Mouse (Mus musculus): ENCODE data around the gene Gli3. TPM values are rescaled to one million over a fixed set of nuclear protein-coding genes. Genes with fewer than 3 reads are reported as not detected.

The Gli3 gene
- polyA plus RNA-seq, 1 experiment from 2014 or later: 0.30 TPM

- Histone ChIP-seq H3K36me3 (ENCODE audit: control insufficient read depth, insufficient read depth) (no peaks in the 10 kb centered on the region), H3K4me3 (ENCODE audit: low read depth, low read length) (no peak overlapping the region), H3K4me2 (ENCODE audit: low read depth, low read length) (no peak overlapping the region), H3K9ac (ENCODE audit: low read depth, low read length) (no peak overlapping the region), H3K27me3 (ENCODE audit: control insufficient read depth, insufficient read depth, low read depth, low read length) (no peaks in the 10 kb centered on the region), H3K4me1 (ENCODE audit: control insufficient read depth, low read depth, low read length) (no peaks in the 10 kb centered on the region), H3K9me3 (replicated peaks; ENCODE audit: control insufficient read depth, low read length) (no peaks in the 10 kb centered on the region), H3K27ac (ENCODE audit: low read length) (no peak overlapping the region)
- 24% methylated on average over 2 of the region's 2 CpGs for WGBS (ENCODE audit: insufficient replicate concordance)
- ATAC-seq (ENCODE audit: low read depth): no peak
Observed at GRCm38 (mm10) chr13:15556646-15557098, 93.6 kb downstream of the Gli3 start.

GRCm38 (mm10) chr13:15561441-15561840 lies 98.4 kb downstream of the Gli3 start:
- Histone ChIP-seq H3K4me3 (ENCODE audit: low read depth, low read length) (no peak overlapping the region), H3K4me1 (ENCODE audit: control insufficient read depth, low read depth, low read length) (no peaks in the 10 kb centered on the region), H3K27me3 (ENCODE audit: control insufficient read depth, insufficient read depth, low read depth, low read length) (no peaks in the 10 kb centered on the region), H3K9ac (ENCODE audit: low read depth, low read length) (no peak overlapping the region), H3K4me2 (ENCODE audit: low read depth, low read length) (no peak overlapping the region), H3K27ac (ENCODE audit: low read length) (no peak overlapping the region), H3K9me3 (replicated peaks; ENCODE audit: control insufficient read depth, low read length) (no peaks in the 10 kb centered on the region), H3K36me3 (ENCODE audit: control insufficient read depth, insufficient read depth) (no peaks in the 10 kb centered on the region)
- ATAC-seq (ENCODE audit: low read depth): no peak
- WGBS (ENCODE audit: insufficient replicate concordance): 46% methylated on average over 3 of the region's 3 CpGs

- WGBS (ENCODE audit: insufficient replicate concordance): 21% methylated on average over 15 of the region's 15 CpGs
- H3K36me3 ChIP-seq (ENCODE audit: control insufficient read depth, insufficient read depth): no peaks in the 10 kb centered on the region
- H3K9ac ChIP-seq (ENCODE audit: low read depth, low read length): no peak overlapping the region
- H3K9me3 ChIP-seq (replicated peaks; ENCODE audit: control insufficient read depth, low read length): no peaks in the 10 kb centered on the region
- no peaks in the 10 kb centered on the region for H3K4me1 ChIP-seq (ENCODE audit: control insufficient read depth, low read depth, low read length)
- H3K4me2 ChIP-seq (ENCODE audit: low read depth, low read length): no peak overlapping the region
- H3K27me3 ChIP-seq (ENCODE audit: control insufficient read depth, insufficient read depth, low read depth, low read length): no peaks in the 10 kb centered on the region
- no peak overlapping the region for H3K4me3 ChIP-seq (ENCODE audit: low read depth, low read length)
- ATAC-seq (ENCODE audit: low read depth): 0 out of 2 replicates have a peak, but pooled peaks have one; percentile 19
- no peak overlapping the region for H3K27ac ChIP-seq (ENCODE audit: low read length)
Observed at GRCm38 (mm10) chr13:15570908-15571568, 108.0 kb downstream of the Gli3 start.

GRCm38 (mm10) chr13:15577133-15577917 lies 114.3 kb downstream of the Gli3 start:
- Histone ChIP-seq H3K36me3 (ENCODE audit: control insufficient read depth, insufficient read depth) (no peaks in the 10 kb centered on the region), H3K4me2 (ENCODE audit: low read depth, low read length) (no peak overlapping the region), H3K4me1 (ENCODE audit: control insufficient read depth, low read depth, low read length) (no peaks in the 10 kb centered on the region), H3K9me3 (replicated peaks; ENCODE audit: control insufficient read depth, low read length) (no peaks in the 10 kb centered on the region), H3K27me3 (ENCODE audit: control insufficient read depth, insufficient read depth, low read depth, low read length) (no peaks in the 10 kb centered on the region), H3K4me3 (ENCODE audit: low read depth, low read length) (no peak overlapping the region), H3K27ac (ENCODE audit: low read length) (no peak overlapping the region), H3K9ac (ENCODE audit: low read depth, low read length) (no peak overlapping the region)
- ATAC-seq (ENCODE audit: low read depth): no peak
- WGBS (ENCODE audit: insufficient replicate concordance): 56% methylated on average over 8 of the region's 8 CpGs

- no peak overlapping the region for H3K27ac ChIP-seq (ENCODE audit: low read length)
- ATAC-seq (ENCODE audit: low read depth): no peak
- 67% methylated on average over 5 of the region's 5 CpGs for WGBS (ENCODE audit: insufficient replicate concordance)
Observed at GRCm38 (mm10) chr13:15580458-15580857, 117.4 kb downstream of the Gli3 start.

GRCm38 (mm10) chr13:15585941-15586340 lies 122.9 kb downstream of the Gli3 start:
- Histone ChIP-seq H3K27ac (ENCODE audit: low read length) (no peak overlapping the region), H3K4me3 (ENCODE audit: low read depth, low read length) (no peak overlapping the region), H3K9me3 (replicated peaks; ENCODE audit: control insufficient read depth, low read length) (no peaks in the 10 kb centered on the region), H3K27me3 (ENCODE audit: control insufficient read depth, insufficient read depth, low read depth, low read length) (no peaks in the 10 kb centered on the region), H3K36me3 (ENCODE audit: control insufficient read depth, insufficient read depth) (no peaks in the 10 kb centered on the region), H3K4me2 (ENCODE audit: low read depth, low read length) (no peak overlapping the region), H3K9ac (ENCODE audit: low read depth, low read length) (no peak overlapping the region), H3K4me1 (ENCODE audit: control insufficient read depth, low read depth, low read length) (no peaks in the 10 kb centered on the region)
- no peak for ATAC-seq (ENCODE audit: low read depth)
- WGBS (ENCODE audit: insufficient replicate concordance): 56% methylated on average over 2 of the region's 2 CpGs

More at GRCm38 (mm10) chr13:15580458-15580857, 117.4 kb downstream of the Gli3 start:
- Histone ChIP-seq H3K27me3 (ENCODE audit: control insufficient read depth, insufficient read depth, low read depth, low read length) (no peaks in the 10 kb centered on the region), H3K4me3 (ENCODE audit: low read depth, low read length) (no peak overlapping the region), H3K4me2 (ENCODE audit: low read depth, low read length) (no peak overlapping the region), H3K4me1 (ENCODE audit: control insufficient read depth, low read depth, low read length) (no peaks in the 10 kb centered on the region), H3K9ac (ENCODE audit: low read depth, low read length) (no peak overlapping the region), H3K9me3 (replicated peaks; ENCODE audit: control insufficient read depth, low read length) (no peaks in the 10 kb centered on the region), H3K36me3 (ENCODE audit: control insufficient read depth, insufficient read depth) (no peaks in the 10 kb centered on the region)

- H3K4me3 ChIP-seq (ENCODE audit: low read depth, low read length): no peak overlapping the region
- no peaks in the 10 kb centered on the region for H3K9me3 ChIP-seq (replicated peaks; ENCODE audit: control insufficient read depth, low read length)
- 67% methylated on average over 16 of the region's 16 CpGs for whole genome bisulfite sequencing (ENCODE audit: insufficient replicate concordance)
- H3K36me3 ChIP-seq (ENCODE audit: control insufficient read depth, insufficient read depth): no peaks in the 10 kb centered on the region
- H3K27ac ChIP-seq (ENCODE audit: low read length): no peak overlapping the region
- no peaks in the 10 kb centered on the region for H3K27me3 ChIP-seq (ENCODE audit: control insufficient read depth, insufficient read depth, low read depth, low read length)
- ATAC-seq (ENCODE audit: low read depth): no peak
- no peak overlapping the region for H3K9ac ChIP-seq (ENCODE audit: low read depth, low read length)
- no peak overlapping the region for H3K4me2 ChIP-seq (ENCODE audit: low read depth, low read length)
- H3K4me1 ChIP-seq (ENCODE audit: control insufficient read depth, low read depth, low read length): no peaks in the 10 kb centered on the region
Observed at GRCm38 (mm10) chr13:15588278-15589272, 125.5 kb downstream of the Gli3 start.

GRCm38 (mm10) chr13:15590326-15590933 lies 127.4 kb downstream of the Gli3 start:
- H3K36me3 ChIP-seq (ENCODE audit: control insufficient read depth, insufficient read depth): no peaks in the 10 kb centered on the region
- ATAC-seq (ENCODE audit: low read depth): 0 out of 2 replicates have a peak, but pooled peaks have one; percentile 30
- H3K27me3 ChIP-seq (ENCODE audit: control insufficient read depth, insufficient read depth, low read depth, low read length): no peaks in the 10 kb centered on the region
- H3K4me2 ChIP-seq (ENCODE audit: low read depth, low read length): no peak overlapping the region
- no peak overlapping the region for H3K4me3 ChIP-seq (ENCODE audit: low read depth, low read length)
- H3K4me1 ChIP-seq (ENCODE audit: control insufficient read depth, low read depth, low read length): no peaks in the 10 kb centered on the region
- WGBS (ENCODE audit: insufficient replicate concordance): 27% methylated on average over 6 of the region's 6 CpGs
- no peak overlapping the region for H3K9ac ChIP-seq (ENCODE audit: low read depth, low read length)
- H3K9me3 ChIP-seq (replicated peaks; ENCODE audit: control insufficient read depth, low read length): no peaks in the 10 kb centered on the region
- no peak overlapping the region for H3K27ac ChIP-seq (ENCODE audit: low read length)

All from liver, embryonic 16.5 days (tissue).